Mouse (Mus musculus) retina, postnatal 7 days (tissue): ENCODE results near the gene Gm1043.
A peak's percentile ranks its signal among the peaks of the same experiment; 100 is the strongest.

Experiments
- DNase-seq: peaks from one replicate; pipeline ENCODE4 v3.0.0-alpha.2; 2012; ENCODE audit warnings: low read depth, low spot score

Gm1043 gene

GRCm38 (mm10) chr5:37109280-37109849 lies 24.2 kb downstream of the Gm1043 start:
- peak; percentile 50 for DNase-seq

- no peak for DNase-seq
Observed at GRCm38 (mm10) chr5:37112389-37112788, 27.2 kb downstream of the Gm1043 start.

GRCm38 (mm10) chr5:37117126-37117525 lies 32.0 kb downstream of the Gm1043 start:
- no peak for DNase-seq

- DNase-seq = peak; percentile 20
Observed at GRCm38 (mm10) chr5:37118242-37118641, 33.1 kb downstream of the Gm1043 start.

GRCm38 (mm10) chr5:37121186-37121680 lies 36.1 kb downstream of the Gm1043 start:
- no peak for DNase-seq

- DNase-seq = no peak
Observed at GRCm38 (mm10) chr5:37131841-37132240, 46.7 kb downstream of the Gm1043 start.

GRCm38 (mm10) chr5:37141745-37142144 lies 56.6 kb downstream of the Gm1043 start:
- no peak for DNase-seq

- peak; percentile 40 for DNase-seq
Observed at GRCm38 (mm10) chr5:37147536-37147935, 62.4 kb downstream of the Gm1043 start.

- no peak for DNase-seq
Observed at GRCm38 (mm10) chr5:37150650-37151049, 65.5 kb downstream of the Gm1043 start.

- no peak for DNase-seq
Observed at GRCm38 (mm10) chr5:37154472-37154871, 69.3 kb downstream of the Gm1043 start.

- no peak for DNase-seq
Observed at GRCm38 (mm10) chr5:37158408-37158807, 73.2 kb downstream of the Gm1043 start.

- peak; percentile 57 for DNase-seq
Observed at GRCm38 (mm10) chr5:37162871-37163781, 78.0 kb downstream of the Gm1043 start.

GRCm38 (mm10) chr5:37176466-37176865 lies 91.3 kb downstream of the Gm1043 start:
- DNase-seq = no peak

- no peak for DNase-seq
Observed at GRCm38 (mm10) chr5:37177061-37177460, 91.9 kb downstream of the Gm1043 start.

- no peak for DNase-seq
Observed at GRCm38 (mm10) chr5:37178811-37179210, 93.6 kb downstream of the Gm1043 start.

GRCm38 (mm10) chr5:37179872-37180271 lies 94.7 kb downstream of the Gm1043 start:
- no peak for DNase-seq

- no peak for DNase-seq
Observed at GRCm38 (mm10) chr5:37180624-37181023, 95.5 kb downstream of the Gm1043 start.

- DNase-seq = no peak
Observed at GRCm38 (mm10) chr5:37184605-37185004, 99.4 kb downstream of the Gm1043 start.

GRCm38 (mm10) chr5:37190378-37190777 lies 105.2 kb downstream of the Gm1043 start:
- no peak for DNase-seq

- no peak for DNase-seq
Observed at GRCm38 (mm10) chr5:37196196-37196595, 111.0 kb downstream of the Gm1043 start.

GRCm38 (mm10) chr5:37196666-37197250 lies 111.6 kb downstream of the Gm1043 start:
- DNase-seq = no peak

GRCm38 (mm10) chr5:37197423-37197822 lies 112.3 kb downstream of the Gm1043 start:
- no peak for DNase-seq
